Mouse (Mus musculus) small intestine, adult 2 months (tissue): ENCODE results near the gene Sbf2. TPM values are rescaled to one million over a fixed set of nuclear protein-coding genes. Genes with fewer than 3 reads are reported as not detected.

Experiments used
- H3K27ac ChIP-seq: fragments of 200-500 bp; 2 replicates; pipeline ENCODE4 v1.5.1; 2012; ENCODE audit warnings: low read depth, low read length, control low read depth, inconsistent platforms; ENCODE audit not compliant: insufficient read depth
- H3K27me3 ChIP-seq: fragments of 200-500 bp; 2 replicates; pipeline ENCODE4 v1.6.1; 2012; ENCODE audit warnings: mild to moderate bottlenecking, moderate library complexity, low read length, inconsistent platforms; ENCODE audit not compliant: control insufficient read depth, insufficient read depth
- H3K36me3 ChIP-seq: fragments of 200-500 bp; 2 replicates; pipeline ENCODE4 v1.6.1; 2012; ENCODE audit warnings: mild to moderate bottlenecking, low read length, control low read depth, inconsistent platforms; ENCODE audit not compliant: control insufficient read depth, insufficient read depth
- H3K4me1 ChIP-seq: fragments of 200-500 bp; 2 replicates; pipeline ENCODE4 v1.6.1; 2012; ENCODE audit warnings: low read length, inconsistent platforms, mixed read lengths; ENCODE audit not compliant: control insufficient read depth, insufficient read depth, insufficient read length
- H3K4me3 ChIP-seq: fragments of 200-500 bp; 2 replicates; pipeline ENCODE4 v1.5.1; 2012; ENCODE audit warnings: low read depth, mild to moderate bottlenecking, control low read depth, inconsistent platforms, low read length, moderate library complexity
- CTCF ChIP-seq: fragments of 200-500 bp; IDR thresholded peaks from 2 replicates; pipeline ENCODE4 v1.5.1; 2012; ENCODE audit warnings: low read depth, mild to moderate bottlenecking, control low read depth, inconsistent platforms, low read length, moderate library complexity, mixed read lengths; ENCODE audit not compliant: insufficient replicate concordance, insufficient read length; ENCODE audit errors: extremely low read depth
- POLR2A ChIP-seq: fragments of 200-500 bp; IDR thresholded peaks from 2 replicates; pipeline ENCODE4 v1.6.1; 2012; ENCODE audit warnings: low read depth, mild to moderate bottlenecking, control low read depth, inconsistent platforms, low read length, moderate library complexity
- WGBS: fragments of 180-500 bp; shearing (Covaris S2); methylation state at CpG from one replicate; pipeline ENCODE4 v1.1.7; 2018; 5-methylcytosine and 5-hydroxymethylcytosine counted together
- polyA plus RNA-seq: library from polyadenylated mRNA; depleted of rRNA; stranded (reverse); fragments of >200 nt; gene quantifications from 2 replicates; pipeline ENCODE4 v1.2.3, GENCODE M21; 2012; rRNA removed

Sbf2 gene
- 5.4 and 13.7 TPM in 2 replicates for polyA plus RNA-seq

DNA sequence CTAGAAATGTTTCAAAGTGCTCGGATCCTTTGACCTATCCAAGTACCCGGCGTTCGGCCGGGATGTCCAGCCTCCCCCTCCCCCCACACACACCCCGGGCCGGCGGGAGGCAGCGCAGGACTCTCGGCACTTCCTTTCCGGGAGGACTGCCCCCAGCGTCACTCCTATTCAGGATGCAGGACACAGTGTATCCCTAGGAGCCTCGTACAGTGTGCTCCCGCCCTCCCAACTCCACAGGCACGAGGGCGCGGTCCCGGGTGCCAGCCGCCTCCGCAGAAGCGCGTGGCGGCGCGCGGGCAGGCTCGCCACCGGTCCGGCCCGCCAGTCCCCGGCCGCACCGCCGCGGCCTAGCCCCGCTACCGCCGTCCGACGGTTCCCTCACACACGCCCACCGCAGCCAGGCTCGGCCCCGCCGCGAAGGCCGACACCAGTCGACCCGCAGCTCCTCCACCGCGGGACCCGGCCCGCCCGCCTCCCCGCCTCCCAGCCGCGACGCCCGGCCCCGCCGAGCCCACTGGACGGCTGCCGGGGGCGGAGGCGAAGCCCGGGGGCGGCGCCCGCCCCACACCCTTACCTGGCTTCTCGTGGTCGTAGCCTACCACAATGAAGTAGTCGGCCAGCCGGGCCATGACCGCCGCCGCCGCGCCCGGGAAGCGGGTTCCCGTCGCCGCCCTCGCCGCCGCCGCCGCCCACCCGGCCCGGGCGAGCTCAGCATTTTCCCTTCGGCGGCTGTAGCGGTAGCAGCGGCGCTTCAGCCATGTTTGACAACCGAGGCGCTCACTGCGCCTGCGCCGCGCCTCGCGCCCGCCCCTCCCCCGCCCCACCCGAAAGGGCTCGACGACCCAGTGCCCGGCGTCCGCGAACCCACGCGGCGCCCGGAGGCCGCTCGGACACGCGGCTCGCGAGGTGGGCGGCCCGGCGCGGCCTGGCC lies at the start of gene Sbf2:
TSS of gene Sbf2 (minus strand) at position 790 of the 931 bp plus-strand sequence.
- Histone ChIP-seq H3K36me3 (no peaks in the 10 kb centered on the region), H3K4me1 (peaks cover 15% of the 10 kb centered on the region), H3K4me3 (peak within 1 kb of the TSS; percentile 83), H3K27me3 (no peaks in the 10 kb centered on the region; the same call in 1 of the 2 replicates), H3K27ac (peak within 1 kb of the TSS; percentile 93)
- under 1% methylated on average over 118 of the region's 127 CpGs for WGBS
- peak; percentile 68; the same call in 1 of the 2 replicates for TF ChIP-seq POLR2A
- no peak for TF ChIP-seq CTCF

DNA sequence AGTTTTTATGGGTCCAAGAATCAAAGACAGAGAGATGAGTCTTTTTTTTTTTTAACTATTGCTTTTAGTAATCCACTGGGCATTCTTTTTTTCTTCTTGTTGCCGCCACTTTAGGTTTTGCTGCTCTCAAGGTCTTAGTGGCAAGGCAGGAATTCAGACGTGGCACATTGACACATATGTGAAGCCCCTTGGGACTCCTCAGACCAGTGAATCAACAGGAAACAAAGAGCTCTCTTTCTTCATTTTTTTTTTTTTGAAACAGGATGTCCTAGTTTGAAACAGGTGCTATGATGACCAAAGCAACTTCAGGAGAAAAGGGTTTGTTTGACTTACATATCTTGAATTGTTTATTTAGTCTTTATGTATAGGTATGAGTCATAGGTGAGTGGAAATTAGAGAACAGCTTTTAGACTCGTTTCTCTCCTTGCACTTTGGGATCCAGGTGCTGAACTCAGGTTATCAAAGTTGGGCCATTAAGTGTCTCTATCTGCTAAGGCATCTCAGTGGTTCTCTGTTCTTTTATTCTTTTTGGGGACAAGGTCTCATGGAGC lies 43.7 kb upstream of the Sbf2 start:
- H3K4me1 ChIP-seq: no peaks in the 10 kb centered on the region
- H3K36me3 ChIP-seq: no peaks in the 10 kb centered on the region
- WGBS: 20% methylated on average over 3 of the region's 3 CpGs
- H3K4me3 ChIP-seq: no peak overlapping the region
- no peak for TF ChIP-seq POLR2A
- TF ChIP-seq CTCF: no peak
- no peak overlapping the region for H3K27ac ChIP-seq
- H3K27me3 ChIP-seq: no peaks in the 10 kb centered on the region

GRCm38 (mm10) chr7:110655966-110656365 lies 41.2 kb upstream of the Sbf2 start:
- Histone ChIP-seq H3K4me3 (no peak overlapping the region), H3K36me3 (no peaks in the 10 kb centered on the region), H3K4me1 (no peaks in the 10 kb centered on the region), H3K27me3 (no peaks in the 10 kb centered on the region), H3K27ac (no peak overlapping the region)
- WGBS: 27% methylated on average over 6 of the region's 6 CpGs
- no peak for TF ChIP-seq CTCF
- no peak for TF ChIP-seq POLR2A

DNA sequence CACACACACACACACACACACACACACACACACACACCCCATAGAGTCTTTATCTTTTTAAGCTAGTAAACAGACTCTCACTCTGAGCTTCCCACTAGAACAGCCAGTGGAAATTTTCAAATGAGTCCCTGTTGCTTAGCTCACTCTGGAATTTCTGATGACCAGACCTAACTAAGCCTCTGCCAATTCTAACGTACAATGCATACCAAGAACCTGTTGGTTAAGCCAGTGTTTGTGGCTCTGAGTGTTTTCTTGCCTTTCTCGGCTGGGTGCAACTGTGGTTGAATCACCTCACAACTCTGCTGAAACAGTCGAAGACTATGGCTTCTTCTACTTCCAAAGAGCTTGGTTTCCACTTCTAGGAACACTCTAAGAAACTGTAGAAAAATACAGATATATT lies 40.5 kb upstream of the Sbf2 start:
- TF ChIP-seq POLR2A (no peak), CTCF (no peak)
- Histone ChIP-seq H3K4me3 (no peak overlapping the region), H3K27ac (no peak overlapping the region), H3K36me3 (no peaks in the 10 kb centered on the region), H3K4me1 (peaks cover 3% of the 10 kb centered on the region; the same call in 1 of the 2 replicates), H3K27me3 (no peaks in the 10 kb centered on the region)
- WGBS: 77% methylated on average over 3 of the region's 3 CpGs

- Histone ChIP-seq H3K27ac (no peak overlapping the region), H3K4me1 (peaks cover 18% of the 10 kb centered on the region; the same call in 1 of the 2 replicates), H3K4me3 (no peak overlapping the region), H3K27me3 (no peaks in the 10 kb centered on the region), H3K36me3 (no peaks in the 10 kb centered on the region)
- TF ChIP-seq CTCF (no peak), POLR2A (no peak)
- 39% methylated on average over 6 of the region's 6 CpGs for WGBS
These were observed 36.4 kb upstream of the Sbf2 start for GRCm38 (mm10) chr7:110651091-110651490.

- Histone ChIP-seq H3K4me3 (no peak overlapping the region), H3K27ac (no peak overlapping the region), H3K36me3 (no peaks in the 10 kb centered on the region), H3K27me3 (no peaks in the 10 kb centered on the region), H3K4me1 (peaks cover 21% of the 10 kb centered on the region; the same call in 1 of the 2 replicates)
- TF ChIP-seq POLR2A: no peak
- TF ChIP-seq CTCF: no peak
- WGBS: 22% methylated on average over 4 of the region's 4 CpGs
These were observed 35.8 kb upstream of the Sbf2 start for GRCm38 (mm10) chr7:110650491-110650890.
